Mouse (Mus musculus) liver, adult 2 months (tissue): ENCODE results near the gene Slc39a8.

Experiments used
- CTCF ChIP-seq: fragments of 200-500 bp; IDR thresholded peaks from 2 replicates; pipeline ENCODE4 v1.5.1; 2011; ENCODE audit warnings: low read depth, low read length, control low read depth
- POLR2A ChIP-seq: fragments of 200-500 bp; IDR thresholded peaks from 2 replicates; pipeline ENCODE4 v1.6.1; 2011; ENCODE audit warnings: low read length, control low read depth; ENCODE audit not compliant: insufficient read depth; ENCODE audit errors: extremely low read depth

DNA sequence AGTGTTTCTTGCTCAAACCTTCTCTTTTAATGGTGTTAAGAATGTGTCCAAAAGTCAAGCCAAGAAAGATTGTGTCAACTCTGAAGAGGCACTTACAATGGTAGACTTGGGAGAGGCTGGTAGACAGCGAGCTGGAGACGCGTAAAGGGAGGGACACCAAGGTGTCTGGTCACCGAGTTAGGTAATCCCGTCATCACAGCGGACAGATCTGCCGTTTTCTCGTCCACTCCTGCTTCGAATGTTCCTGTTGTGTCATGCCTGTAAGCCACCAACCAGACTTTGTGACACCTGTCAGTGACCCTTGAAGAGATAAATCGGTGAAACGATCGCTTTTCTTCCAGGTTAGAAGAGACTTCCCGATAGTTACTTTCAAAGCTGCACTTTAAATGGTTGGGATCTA, 14.5 kb downstream of the Slc39a8 start:
- TF ChIP-seq CTCF (no peak), POLR2A (no peak)
